ENCODE assay signal across 8 mouse cellular contexts in genomic region chr3:14862654-14863021, GRCm38 (mm10). TPM values are rescaled to one million over a fixed set of nuclear protein-coding genes. Genes with fewer than 3 reads are reported as not detected.
DNase-seq lines count a peak whose midpoint lies in the region; ATAC-seq and TF ChIP-seq lines count a peak whose summit lies in the region.

No protein-coding gene starts in this region.

- H3K4me3 ChIP-seq in layer of hippocampus, adult 2 months, result peak overlapping the region; percentile 50
- H3K4me3 ChIP-seq in forebrain, embryonic 13.5 days, result peak overlapping the region; percentile 43
- peak overlapping the region; percentile 35 for H3K4me3 ChIP-seq in limb, embryonic 12.5 days (replicated peaks)
- peak overlapping the region; percentile 36 for H3K4me3 ChIP-seq in neural tube, embryonic 14.5 days (ENCODE audit: low read depth, low read length)

- WGBS in forebrain, embryonic 13.5 days, result 1% methylated on average over 9 of the region's 9 CpGs
- under 1% methylated on average over 9 of the region's 9 CpGs for WGBS in limb, embryonic 12.5 days
- under 1% methylated on average over 9 of the region's 9 CpGs for WGBS in neural tube, embryonic 14.5 days

- peaks cover 12% of the 10 kb centered on the region; the same call in 1 of the 2 replicates for H3K4me1 ChIP-seq in forebrain, embryonic 13.5 days
- H3K4me1 ChIP-seq in limb, embryonic 12.5 days (replicated peaks), result no peaks in the 10 kb centered on the region
- peaks cover 3% of the 10 kb centered on the region; the same call in 1 of the 2 replicates for H3K4me1 ChIP-seq in neural tube, embryonic 14.5 days (ENCODE audit: control insufficient read depth, insufficient read depth, low read length)

- no peaks in the 10 kb centered on the region for H3K9me3 ChIP-seq in forebrain, embryonic 13.5 days (replicated peaks)
- no peaks in the 10 kb centered on the region for H3K9me3 ChIP-seq in limb, embryonic 12.5 days
- H3K9me3 ChIP-seq in neural tube, embryonic 14.5 days (ENCODE audit: control insufficient read depth, low read length), result no peaks in the 10 kb centered on the region

- no peaks in the 10 kb centered on the region for H3K27me3 ChIP-seq in forebrain, embryonic 13.5 days
- H3K27me3 ChIP-seq in limb, embryonic 12.5 days, result no peaks in the 10 kb centered on the region
- H3K27me3 ChIP-seq in neural tube, embryonic 14.5 days (ENCODE audit: control insufficient read depth, insufficient read depth, low read length), result no peaks in the 10 kb centered on the region

- ATAC-seq in forebrain, embryonic 13.5 days, result peak; percentile 86
- peak; percentile 67; the same call in 1 of the 2 replicates for ATAC-seq in limb, embryonic 12.5 days (ENCODE audit: insufficient number of reproducible peaks, insufficient read depth, low FRiP score, low TSS enrichment, low read depth)
- peak; percentile 88 for ATAC-seq in neural tube, embryonic 14.5 days (ENCODE audit: low read depth)

- peak overlapping the region; percentile 80 for H3K4me2 ChIP-seq in forebrain, embryonic 13.5 days
- peak overlapping the region; percentile 78 for H3K4me2 ChIP-seq in limb, embryonic 12.5 days
- H3K4me2 ChIP-seq in neural tube, embryonic 14.5 days (ENCODE audit: low read depth, low read length), result peak overlapping the region; percentile 72

- no peak for DNase-seq in layer of hippocampus, adult 2 months (ENCODE audit: low spot score in 2 of 2)
- no peak for DNase-seq in layer of hippocampus, postnatal 36 days
- DNase-seq in urinary bladder, postnatal 36 days (ENCODE audit: low spot score in 2 of 2), result no peak
- DNase-seq in right cerebral cortex, postnatal 14 days, result no peak
- no peak for DNase-seq in adrenal gland, postnatal 36 days

- H3K27ac ChIP-seq in layer of hippocampus, adult 2 months, result no peak overlapping the region
- H3K27ac ChIP-seq in forebrain, embryonic 13.5 days, result no peak overlapping the region
- H3K27ac ChIP-seq in limb, embryonic 12.5 days, result no peak overlapping the region
- H3K27ac ChIP-seq in neural tube, embryonic 14.5 days (ENCODE audit: low read depth, low read length), result no peak overlapping the region

- TF ChIP-seq CTCF in layer of hippocampus, adult 2 months (conservative IDR thresholded peaks at IDR 0.05), result no peak

- peak overlapping the region; percentile 65 for H3K9ac ChIP-seq in forebrain, embryonic 13.5 days
- H3K9ac ChIP-seq in limb, embryonic 12.5 days (replicated peaks), result peak overlapping the region; percentile 46
- H3K9ac ChIP-seq in neural tube, embryonic 14.5 days (replicated peaks; ENCODE audit: low read depth, low read length), result peak overlapping the region; percentile 33; the same call in 1 of the 2 replicates

- H3K36me3 ChIP-seq in forebrain, embryonic 13.5 days (ENCODE audit: poor library complexity, severe bottlenecking), result no peaks in the 10 kb centered on the region
- no peaks in the 10 kb centered on the region for H3K36me3 ChIP-seq in limb, embryonic 12.5 days
- no peaks in the 10 kb centered on the region for H3K36me3 ChIP-seq in neural tube, embryonic 14.5 days (ENCODE audit: control insufficient read depth, insufficient read depth, low read length)

RNA-seq across cellular contexts. Expression of gene Car3, which starts 0.7 kb away (rescaled TPM):
- under 1 TPM in 1 of 2 experiments, not detected in 1; 0.20 TPM for total RNA-seq in layer of hippocampus, adult 2 months (2021)
- total RNA-seq in layer of hippocampus, postnatal 36 days (2021), result under 1 TPM; 0.33 to 0.45 TPM
- polyA plus RNA-seq in forebrain, embryonic 13.5 days (2015; fragmentation: Nextera tagmentation; extraction: Ambion mirVana), result 1.6 and 1.8 TPM in 2 replicates
- polyA plus RNA-seq in limb, embryonic 12.5 days (2016; fragmentation: Nextera tagmentation; extraction: Ambion mirVana), result 3.1 and 3.5 TPM in 2 replicates
- polyA plus RNA-seq in neural tube, embryonic 14.5 days (2014; fragmentation: Nextera tagmentation; extraction: Ambion mirVana), result 1.7 and 8.9 TPM in 2 replicates
- total RNA-seq in adrenal gland, postnatal 36 days (2021), result 1,000 to 10,000 TPM; 1,377 to 1,854 TPM

RNA-seq across cellular contexts. Expression of gene Car2, which starts 23.4 kb away (rescaled TPM):
- 100 to 1,000 TPM; 134 to 144 TPM for total RNA-seq in layer of hippocampus, adult 2 months (2021)
- total RNA-seq in layer of hippocampus, postnatal 36 days (2021), result 100 to 1,000 TPM; 148 to 150 TPM
- 24.2 and 27.6 TPM in 2 replicates for polyA plus RNA-seq in forebrain, embryonic 13.5 days (2015; fragmentation: Nextera tagmentation; extraction: Ambion mirVana)
- 43.8 and 44.6 TPM in 2 replicates for polyA plus RNA-seq in limb, embryonic 12.5 days (2016; fragmentation: Nextera tagmentation; extraction: Ambion mirVana)
- polyA plus RNA-seq in neural tube, embryonic 14.5 days (2014; fragmentation: Nextera tagmentation; extraction: Ambion mirVana), result 19.1 and 24.7 TPM in 2 replicates
- 10 to 100 TPM; 39.6 to 41.8 TPM for total RNA-seq in adrenal gland, postnatal 36 days (2021)

RNA-seq across cellular contexts. Expression of gene Car1, which starts 54.5 kb away (rescaled TPM):
- not detected for total RNA-seq in layer of hippocampus, adult 2 months (2021)
- not detected for total RNA-seq in layer of hippocampus, postnatal 36 days (2021)
- polyA plus RNA-seq in forebrain, embryonic 13.5 days (2015; fragmentation: Nextera tagmentation; extraction: Ambion mirVana), result not detected in 2 replicates
- 0.24 TPM in 1 of 2 replicates, not detected in the other for polyA plus RNA-seq in limb, embryonic 12.5 days (2016; fragmentation: Nextera tagmentation; extraction: Ambion mirVana)
- 0.30 TPM in 1 of 2 replicates, not detected in the other for polyA plus RNA-seq in neural tube, embryonic 14.5 days (2014; fragmentation: Nextera tagmentation; extraction: Ambion mirVana)
- total RNA-seq in adrenal gland, postnatal 36 days (2021), result under 1 TPM in 1 of 2 experiments, not detected in 1; 0.40 TPM

Comparison
In these comparisons a context has a peak if more than half of its experiments do, and no peak if none do; other contexts are left out.
1. RNA of gene Car3, which starts 0.7 kb away (total RNA-seq): 1,377 to 1,854 TPM in adrenal gland, postnatal 36 days; 0.33 to 0.45 TPM in layer of hippocampus, postnatal 36 days and 0.20 TPM in layer of hippocampus, adult 2 months; every median in the first group is over 100 times any median in the second.
2. Peak in every context shown above with its lines, with median percentiles within 50 percentile points of each other: H3K4me3 ChIP-seq, ATAC-seq, H3K4me2 ChIP-seq and H3K9ac ChIP-seq.